Mouse (Mus musculus) hindbrain, embryonic 10.5 days (tissue): ENCODE measurements around the gene Gm30083. TPM values are rescaled to one million over a fixed set of nuclear protein-coding genes. Genes with fewer than 3 reads are reported as not detected.

Experiments used
- DNase-seq: peaks from one replicate; pipeline ENCODE4 v3.0.0-alpha.2; 2017; ENCODE audit warnings: low spot score
- H3K27ac ChIP-seq: fragments of 300-500 bp; sonication (generic); 2 replicates; pipeline ENCODE4 v1.5.1; 2016; ENCODE audit warnings: mild to moderate bottlenecking, moderate library complexity
- H3K27me3 ChIP-seq: fragments of 300-500 bp; sonication (generic); 2 replicates; pipeline ENCODE4 v1.6.1; 2016; ENCODE audit warnings: mild to moderate bottlenecking; ENCODE audit not compliant: poor library complexity, insufficient read depth, severe bottlenecking
- H3K36me3 ChIP-seq: fragments of 300-500 bp; sonication (generic); 2 replicates; pipeline ENCODE4 v1.6.1; 2016; ENCODE audit warnings: mild to moderate bottlenecking, moderate library complexity
- H3K4me1 ChIP-seq: fragments of 300-500 bp; sonication (generic); replicated peaks from 2 replicates; pipeline ENCODE4 v1.6.1; 2016; ENCODE audit warnings: mild to moderate bottlenecking
- H3K4me3 ChIP-seq: fragments of 300-500 bp; sonication (generic); 2 replicates; pipeline ENCODE4 v1.5.1; 2016; ENCODE audit warnings: mild to moderate bottlenecking, moderate library complexity
- H3K9me3 ChIP-seq: fragments of 300-500 bp; sonication (generic); 2 replicates; pipeline ENCODE4 v1.6.1; 2016; ENCODE audit warnings: mild to moderate bottlenecking, moderate library complexity
- WGBS: fragments of 180-500 bp; shearing (Covaris S2); methylation state at CpG from one replicate; pipeline ENCODE4 v1.1.7; 2016; 5-methylcytosine and 5-hydroxymethylcytosine counted together
- polyA plus RNA-seq: library from polyadenylated mRNA; unstranded; fragments of >200 nt; fragmentation: Nextera tagmentation; extraction: Ambion mirVana; gene quantifications from 2 replicates; pipeline ENCODE4 v1.2.1, GENCODE M21; 2016

Gene Gm30083
- not detected in 2 replicates for polyA plus RNA-seq

DNA sequence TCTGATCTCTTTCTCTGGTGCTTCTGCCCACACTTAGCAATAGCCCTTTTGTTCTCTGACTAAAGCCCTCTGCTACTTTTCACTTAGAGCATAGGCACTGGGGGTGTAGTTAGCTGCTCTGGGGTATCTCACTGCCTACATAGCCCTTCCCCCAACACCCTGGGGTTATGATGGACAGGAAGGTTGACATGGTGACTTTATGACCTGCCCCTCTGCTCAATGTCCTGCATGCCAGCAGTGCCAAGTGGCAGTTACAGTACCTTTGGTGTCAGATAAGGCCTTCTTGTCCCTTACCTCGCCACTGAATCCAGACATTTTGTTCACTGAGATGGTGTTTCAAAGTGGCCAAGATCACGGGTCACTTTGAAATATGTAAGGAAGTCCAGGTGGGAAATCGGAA lies at the start of gene Gm30083:
TSS of gene Gm30083 (minus strand) at position 120 of the 400 bp plus-strand sequence.
- H3K4me3 ChIP-seq: no peak within 1 kb of the TSS
- WGBS: 88% methylated on average over 3 of the region's 3 CpGs
- no peak within 1 kb of the TSS for H3K27ac ChIP-seq
- DNase-seq: no peak
- no peaks in the 10 kb centered on the region for H3K9me3 ChIP-seq
- no peaks in the 10 kb centered on the region for H3K27me3 ChIP-seq
- H3K4me1 ChIP-seq: no peaks in the 10 kb centered on the region
- H3K36me3 ChIP-seq: no peaks in the 10 kb centered on the region

DNA sequence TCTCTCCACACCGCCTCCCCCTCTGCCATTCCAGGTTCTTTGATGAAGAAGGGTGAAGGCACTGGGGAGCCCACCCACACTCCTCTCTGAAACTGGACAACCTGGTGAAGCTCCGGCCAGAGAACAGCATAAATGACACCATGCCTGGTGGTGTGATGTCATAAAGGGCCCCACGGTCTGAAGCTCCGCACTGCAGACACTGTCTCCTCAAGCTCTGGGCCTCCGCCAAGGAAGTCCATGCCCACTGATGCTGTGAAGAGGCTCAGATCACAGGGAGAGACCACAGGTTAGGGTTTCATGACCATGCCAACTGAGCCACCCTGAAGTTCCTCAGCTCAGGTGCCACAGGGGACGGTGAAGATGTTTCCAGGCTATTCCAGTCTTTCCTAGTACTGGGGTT lies 37.5 kb upstream of the Gm30083 start, which contains the start of gene Antxrl:
TSS of gene Antxrl (plus strand) at position 192 of the 400 bp plus-strand sequence.
- Histone ChIP-seq H3K4me3 (no peak within 1 kb of the TSS), H3K4me1 (no peaks in the 10 kb centered on the region), H3K9me3 (no peaks in the 10 kb centered on the region), H3K36me3 (no peaks in the 10 kb centered on the region), H3K27me3 (no peaks in the 10 kb centered on the region), H3K27ac (no peak within 1 kb of the TSS)
- no peak for DNase-seq
- WGBS: 92% methylated on average over 6 of the region's 6 CpGs

DNA sequence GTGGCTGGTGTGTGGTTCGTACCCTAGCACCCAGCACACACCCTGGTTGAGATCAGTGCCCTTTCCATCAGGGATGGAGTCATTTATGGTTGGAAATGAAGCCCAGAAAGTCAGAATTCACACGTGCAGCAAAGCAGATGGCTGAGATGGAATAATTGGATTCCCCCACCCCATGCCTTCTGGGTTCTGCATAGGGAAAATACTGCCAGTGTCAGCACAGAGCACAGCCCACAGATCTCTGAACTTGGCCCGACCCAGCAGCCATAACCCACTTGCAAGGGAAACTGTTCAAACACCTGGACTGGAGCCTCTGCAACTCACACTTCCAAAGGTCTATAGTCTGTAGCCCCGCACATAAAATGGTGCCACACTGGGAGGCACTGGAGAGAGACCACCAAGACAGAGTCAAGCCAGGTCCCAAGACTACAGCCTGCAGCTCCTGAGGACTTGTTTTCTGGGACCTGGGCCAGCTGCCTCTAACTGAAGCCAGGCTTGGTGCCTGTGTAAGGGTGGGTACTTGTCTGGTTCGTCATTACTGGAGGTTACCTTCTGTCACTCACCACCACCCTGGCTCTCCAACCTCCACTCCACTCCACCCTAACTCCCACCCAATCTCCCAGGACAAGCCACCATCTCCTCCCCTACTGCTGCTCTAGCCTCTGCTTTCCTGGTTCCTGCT lies 35.3 kb upstream of the Gm30083 start:
- H3K4me3 ChIP-seq: no peak overlapping the region
- H3K9me3 ChIP-seq: no peaks in the 10 kb centered on the region
- no peaks in the 10 kb centered on the region for H3K27me3 ChIP-seq
- H3K4me1 ChIP-seq: no peaks in the 10 kb centered on the region
- 77% methylated on average over 5 of the region's 5 CpGs for WGBS
- no peak overlapping the region for H3K27ac ChIP-seq
- H3K36me3 ChIP-seq: no peaks in the 10 kb centered on the region
- no peak for DNase-seq

DNA sequence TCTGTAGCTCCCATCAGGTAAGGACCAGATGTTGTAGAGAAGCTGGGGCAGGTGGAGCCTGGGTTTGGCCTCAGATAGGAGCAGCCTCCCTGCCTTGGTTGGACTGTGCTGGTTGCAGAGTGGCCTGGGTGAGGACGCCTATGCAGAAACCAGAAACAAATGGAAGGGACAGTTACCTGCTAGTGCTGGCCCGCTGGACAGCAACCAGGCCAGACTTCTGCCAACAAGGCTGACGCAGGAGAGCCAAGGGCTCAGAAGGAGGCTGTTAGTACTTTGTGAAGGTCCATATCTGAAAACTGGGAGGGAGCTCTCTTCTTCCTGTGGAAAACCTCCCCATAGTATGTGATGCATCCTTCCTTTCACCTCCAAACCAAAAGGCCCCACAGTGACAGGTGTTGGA lies 28.4 kb upstream of the Gm30083 start:
- DNase-seq: no peak
- no peaks in the 10 kb centered on the region for H3K9me3 ChIP-seq
- no peaks in the 10 kb centered on the region for H3K27me3 ChIP-seq
- H3K36me3 ChIP-seq: no peaks in the 10 kb centered on the region
- H3K4me1 ChIP-seq: no peaks in the 10 kb centered on the region
- H3K4me3 ChIP-seq: no peak overlapping the region
- 78% methylated on average over 3 of the region's 3 CpGs for WGBS
- no peak overlapping the region for H3K27ac ChIP-seq

DNA sequence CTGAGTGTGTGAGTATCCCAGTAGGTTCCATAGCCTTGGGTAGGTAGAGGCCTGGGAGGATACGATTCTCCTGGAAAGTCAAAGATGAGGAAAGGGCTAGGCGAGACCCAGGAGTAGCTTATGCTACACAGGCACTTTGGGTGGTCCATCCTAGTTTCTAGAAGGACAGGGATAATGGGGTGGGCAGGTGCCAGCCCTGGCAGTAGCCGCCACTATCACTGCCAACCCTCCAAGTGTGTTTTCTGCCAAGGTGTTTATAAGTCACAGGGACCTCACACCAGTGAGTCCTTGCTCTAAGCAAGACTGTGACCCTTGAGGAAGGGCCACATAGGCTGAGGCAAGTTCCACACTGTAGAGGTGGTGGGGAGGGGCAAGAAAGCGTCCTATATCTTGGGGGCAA lies 26.3 kb upstream of the Gm30083 start:
- H3K36me3 ChIP-seq: no peaks in the 10 kb centered on the region
- WGBS: 80% methylated on average over 4 of the region's 4 CpGs
- H3K4me3 ChIP-seq: no peak overlapping the region
- DNase-seq: no peak
- no peak overlapping the region for H3K27ac ChIP-seq
- no peaks in the 10 kb centered on the region for H3K9me3 ChIP-seq
- no peaks in the 10 kb centered on the region for H3K27me3 ChIP-seq
- H3K4me1 ChIP-seq: no peaks in the 10 kb centered on the region

DNA sequence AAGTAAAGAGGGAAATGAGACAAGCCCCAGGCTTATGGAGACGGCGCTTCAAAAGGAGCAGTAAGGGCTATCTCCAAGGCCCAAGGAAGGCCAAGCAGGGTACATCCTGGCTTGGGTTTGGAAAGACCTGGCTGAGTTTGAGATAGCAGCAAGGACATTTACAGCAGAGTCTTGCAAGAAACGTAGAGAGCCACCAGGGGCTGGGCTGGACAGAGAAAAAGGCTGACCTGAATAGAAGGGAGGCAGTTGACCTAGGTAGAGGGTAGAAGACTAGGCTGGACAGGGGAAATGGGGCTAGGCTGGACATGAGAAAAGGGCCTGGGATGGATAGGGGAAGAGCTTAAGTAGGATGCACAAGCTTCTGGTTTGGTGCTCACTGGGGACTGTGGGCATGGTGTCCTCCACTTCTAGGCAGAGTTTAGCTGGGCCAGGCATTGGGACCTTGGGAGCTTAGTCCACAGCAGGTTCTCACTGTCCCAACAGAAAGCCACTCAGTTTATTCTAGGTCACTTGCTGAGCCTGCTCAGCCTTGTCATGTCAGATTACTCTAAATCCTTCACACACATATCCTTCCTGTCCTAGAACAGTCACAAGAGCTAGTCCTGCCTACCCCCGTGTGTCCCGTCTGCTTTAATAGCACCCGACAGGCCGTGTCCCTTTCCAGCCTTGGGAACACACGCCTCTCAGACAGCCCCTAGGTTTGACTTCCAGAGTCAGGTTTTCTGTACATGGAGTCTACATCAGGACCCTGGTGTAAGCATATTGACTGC lies 19.0 kb upstream of the Gm30083 start:
- WGBS: 83% methylated on average over 8 of the region's 8 CpGs
- no peak for DNase-seq
- no peak overlapping the region for H3K4me3 ChIP-seq
- no peaks in the 10 kb centered on the region for H3K27me3 ChIP-seq
- no peaks in the 10 kb centered on the region for H3K36me3 ChIP-seq
- no peak overlapping the region for H3K27ac ChIP-seq
- no peaks in the 10 kb centered on the region for H3K4me1 ChIP-seq
- no peaks in the 10 kb centered on the region for H3K9me3 ChIP-seq

DNA sequence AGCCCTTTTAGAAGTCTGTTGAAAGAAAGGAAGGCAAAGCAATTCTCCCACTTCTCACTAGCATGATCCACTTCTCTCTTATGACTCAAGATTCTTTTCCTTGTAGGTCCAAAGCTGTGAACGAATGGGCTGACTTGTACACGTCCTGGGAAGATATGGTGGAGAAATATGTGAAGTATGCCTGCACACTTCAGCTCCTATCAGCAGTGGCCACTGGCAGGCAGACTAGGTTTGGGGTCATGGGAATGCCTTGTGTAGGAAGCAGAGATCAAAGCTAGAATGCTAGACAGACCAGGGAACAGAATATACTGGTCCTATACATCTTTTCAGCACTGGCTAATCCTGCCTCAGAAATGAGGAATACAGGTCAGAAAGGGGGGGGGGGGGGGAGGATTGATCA lies 11.7 kb upstream of the Gm30083 start:
- H3K27ac ChIP-seq: no peak overlapping the region
- WGBS: 73% methylated on average over 2 of the region's 2 CpGs
- no peaks in the 10 kb centered on the region for H3K27me3 ChIP-seq
- H3K36me3 ChIP-seq: no peaks in the 10 kb centered on the region
- no peak overlapping the region for H3K4me3 ChIP-seq
- DNase-seq: no peak
- H3K9me3 ChIP-seq: peaks cover 12% of the 10 kb centered on the region; the same call in 1 of the 2 replicates
- H3K4me1 ChIP-seq: no peaks in the 10 kb centered on the region

DNA sequence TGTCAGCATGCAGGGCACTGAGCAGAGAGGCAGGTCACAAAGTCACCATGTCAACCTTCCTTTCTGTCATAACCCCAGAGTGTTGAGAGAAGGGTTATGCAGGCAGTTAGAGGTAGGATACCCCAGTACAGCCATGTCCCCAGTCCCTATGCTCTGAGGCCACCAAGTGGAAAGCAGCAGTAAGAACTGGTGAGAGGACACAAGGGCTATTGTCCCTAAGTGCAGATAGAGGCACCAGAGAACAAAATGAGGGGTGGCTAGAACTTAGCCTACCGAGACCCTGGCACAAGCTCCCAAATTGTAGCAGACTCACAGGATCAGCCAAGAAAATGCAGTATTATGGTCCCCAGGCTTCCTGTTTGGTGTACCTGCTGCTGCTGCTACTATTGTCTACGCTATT lies 2.0 kb upstream of the Gm30083 start:
- no peaks in the 10 kb centered on the region for H3K4me1 ChIP-seq
- WGBS: 87% methylated on average over 2 of the region's 2 CpGs
- H3K27ac ChIP-seq: no peak overlapping the region
- H3K9me3 ChIP-seq: no peaks in the 10 kb centered on the region
- no peaks in the 10 kb centered on the region for H3K36me3 ChIP-seq
- H3K27me3 ChIP-seq: no peaks in the 10 kb centered on the region
- no peak overlapping the region for H3K4me3 ChIP-seq
- DNase-seq: no peak

DNA sequence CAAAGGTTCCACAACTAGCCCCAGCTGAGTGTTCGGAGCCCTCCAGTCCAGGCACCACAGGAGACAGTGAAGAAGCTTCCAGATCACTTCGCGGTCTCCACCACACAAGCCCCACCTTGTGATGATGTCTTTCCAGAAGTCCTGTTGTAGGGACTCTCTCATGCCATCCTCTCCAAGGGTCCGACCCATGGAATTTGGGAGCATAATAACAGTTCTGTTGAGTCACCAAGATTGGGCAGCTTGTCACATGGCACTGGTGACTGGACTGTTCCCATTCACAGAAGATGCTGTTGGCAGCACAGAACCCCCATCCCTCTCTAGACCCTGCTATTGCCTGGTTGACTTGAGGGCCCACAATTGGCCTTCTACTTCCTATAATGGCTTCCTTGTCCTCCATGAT lies 1.4 kb upstream of the Gm30083 start, which contains the start of gene Gm5460:
TSS of gene Gm5460 (plus strand) at position 378 of the 400 bp plus-strand sequence.
- Histone ChIP-seq H3K27me3 (no peaks in the 10 kb centered on the region), H3K4me1 (no peaks in the 10 kb centered on the region), H3K27ac (no peak within 1 kb of the TSS), H3K4me3 (no peak within 1 kb of the TSS), H3K36me3 (no peaks in the 10 kb centered on the region), H3K9me3 (no peaks in the 10 kb centered on the region)
- WGBS: 95% methylated on average over 4 of the region's 4 CpGs
- no peak for DNase-seq

DNA sequence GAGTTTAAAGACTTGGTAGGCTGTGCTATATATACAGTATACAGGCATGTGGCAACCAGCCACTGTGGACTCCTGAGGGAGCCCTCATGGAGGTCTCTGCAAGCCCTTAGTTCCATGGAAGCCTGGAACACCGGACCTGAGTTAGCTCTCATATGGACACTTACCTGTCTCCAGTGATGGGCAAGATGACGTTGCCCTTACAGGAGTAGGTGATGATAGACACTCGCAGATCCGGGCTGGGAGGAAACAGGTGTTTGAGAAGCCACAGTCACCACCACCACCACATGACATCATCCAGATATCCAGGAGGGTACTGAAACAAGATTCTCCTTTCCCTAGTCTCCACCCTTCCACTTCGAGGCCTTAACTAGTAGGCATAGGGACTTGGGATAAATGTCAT lies 12.6 kb downstream of the Gm30083 start:
- Histone ChIP-seq H3K4me1 (no peaks in the 10 kb centered on the region), H3K27me3 (no peaks in the 10 kb centered on the region), H3K27ac (no peak overlapping the region), H3K36me3 (no peaks in the 10 kb centered on the region), H3K9me3 (no peaks in the 10 kb centered on the region), H3K4me3 (no peak overlapping the region)
- DNase-seq: no peak
- WGBS: 90% methylated on average over 5 of the region's 5 CpGs

DNA sequence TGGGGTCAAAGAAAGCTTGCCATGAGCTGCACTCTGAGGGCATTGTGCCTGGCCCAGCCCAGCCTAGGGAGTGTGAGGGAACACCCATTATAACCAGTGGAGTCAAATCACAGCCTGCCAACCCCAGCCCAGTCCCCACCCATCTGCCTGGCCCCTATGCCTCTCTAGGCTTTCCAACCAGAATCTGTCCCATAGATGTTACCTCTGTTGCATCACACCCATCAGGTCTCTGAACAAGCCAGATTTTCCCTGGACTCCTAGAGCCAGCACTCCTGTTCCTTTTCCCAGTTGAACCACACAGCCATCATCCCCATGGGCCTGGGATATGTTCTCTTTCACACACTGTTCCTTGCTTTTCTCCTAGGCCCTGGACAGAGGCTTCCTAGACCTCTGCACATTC lies 13.5 kb downstream of the Gm30083 start:
- H3K9me3 ChIP-seq: no peaks in the 10 kb centered on the region
- no peaks in the 10 kb centered on the region for H3K27me3 ChIP-seq
- no peaks in the 10 kb centered on the region for H3K4me1 ChIP-seq
- no peak overlapping the region for H3K4me3 ChIP-seq
- no peak for DNase-seq
- no peaks in the 10 kb centered on the region for H3K36me3 ChIP-seq
- no peak overlapping the region for H3K27ac ChIP-seq

DNA sequence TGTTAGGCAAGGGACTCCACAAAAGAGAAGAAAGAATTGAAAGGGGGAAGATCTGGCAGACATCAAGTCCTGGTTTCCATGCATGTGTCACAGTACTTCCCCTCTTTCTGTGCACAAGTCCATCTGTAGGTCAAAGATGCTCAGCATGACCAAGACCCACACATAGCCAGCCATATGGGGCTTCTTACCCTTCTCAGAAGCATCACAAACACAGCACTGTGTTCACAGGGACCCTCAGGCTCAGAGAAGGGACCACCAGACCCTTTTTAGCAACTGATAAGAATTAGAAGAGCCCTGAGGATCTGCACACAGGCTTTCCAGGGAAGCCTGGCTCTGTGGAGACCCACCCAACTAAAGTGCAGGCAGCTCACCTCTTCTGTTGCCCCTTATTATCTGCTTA lies 14.9 kb downstream of the Gm30083 start:
- Histone ChIP-seq H3K4me1 (no peaks in the 10 kb centered on the region), H3K27ac (no peak overlapping the region), H3K4me3 (no peak overlapping the region), H3K27me3 (no peaks in the 10 kb centered on the region), H3K9me3 (no peaks in the 10 kb centered on the region), H3K36me3 (no peaks in the 10 kb centered on the region)
- no peak for DNase-seq

DNA sequence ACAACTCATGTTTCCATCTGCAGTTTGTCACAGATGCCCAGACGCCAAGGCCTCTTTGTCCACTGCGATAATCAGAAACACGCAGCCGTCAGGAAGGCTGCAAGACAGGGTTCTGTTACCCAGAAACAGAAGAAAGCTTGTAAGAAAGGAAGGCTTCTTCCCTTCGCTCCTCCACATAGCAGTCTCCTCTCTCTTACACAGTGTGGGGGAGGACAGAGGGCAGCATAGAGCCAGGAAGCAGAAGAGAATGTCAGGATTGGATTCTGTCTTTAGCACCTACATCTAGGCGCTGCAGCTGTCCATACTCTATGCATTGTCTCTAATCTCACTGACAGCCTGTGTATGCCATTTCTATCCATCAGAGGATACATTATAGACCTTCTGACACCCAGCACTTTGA lies 17.6 kb downstream of the Gm30083 start:
- Histone ChIP-seq H3K27ac (no peak overlapping the region), H3K9me3 (no peaks in the 10 kb centered on the region), H3K4me1 (no peaks in the 10 kb centered on the region), H3K36me3 (no peaks in the 10 kb centered on the region), H3K27me3 (no peaks in the 10 kb centered on the region), H3K4me3 (no peak overlapping the region)
- 69% methylated on average over 6 of the region's 6 CpGs for WGBS
- DNase-seq: no peak
